Mouse (Mus musculus) embryonic facial prominence, embryonic 11.5 days (tissue): ENCODE data around the gene Zdhhc3. TPM values are rescaled to one million over a fixed set of nuclear protein-coding genes. Genes with fewer than 3 reads are reported as not detected.

Experiments used
- ATAC-seq: fragments of 200-750 bp; cut with Nextera tagmentation; replicated peaks from 2 replicates; pipeline ENCODE4 v1.8.0; 2017; ENCODE audit warnings: low read depth; ENCODE audit not compliant: insufficient number of reproducible peaks, low FRiP score, low TSS enrichment
- DNase-seq: peaks from one replicate; pipeline ENCODE4 v3.0.0-alpha.2; 2015; ENCODE audit warnings: low spot score
- H3K27ac ChIP-seq: fragments of 300-500 bp; sonication (generic); replicated peaks from 2 replicates; pipeline ENCODE4 v1.5.1; 2014; ENCODE audit warnings: mild to moderate bottlenecking, low read depth, low read length, control low read depth
- H3K27me3 ChIP-seq: fragments of 300-500 bp; sonication (generic); 2 replicates; pipeline ENCODE4 v1.6.1; 2014; ENCODE audit warnings: mild to moderate bottlenecking, low read length, moderate library complexity, mixed read lengths; ENCODE audit not compliant: control insufficient read depth, insufficient read depth
- H3K36me3 ChIP-seq: fragments of 300-500 bp; sonication (generic); replicated peaks from 2 replicates; pipeline ENCODE4 v1.6.1; 2014; ENCODE audit warnings: low read depth, mild to moderate bottlenecking, low read length, moderate library complexity, mixed read lengths; ENCODE audit not compliant: control insufficient read depth, insufficient read depth
- H3K4me1 ChIP-seq: fragments of 300-500 bp; sonication (generic); 2 replicates; pipeline ENCODE4 v1.6.1; 2014; ENCODE audit warnings: low read length, mixed read lengths; ENCODE audit not compliant: control insufficient read depth, insufficient read depth
- H3K4me2 ChIP-seq: fragments of 300-500 bp; sonication (generic); 2 replicates; pipeline ENCODE4 v1.6.1; 2014; ENCODE audit warnings: low read depth, mild to moderate bottlenecking, control low read depth, low read length, moderate library complexity
- H3K4me3 ChIP-seq: fragments of 300-500 bp; sonication (generic); 2 replicates; pipeline ENCODE4 v1.5.1; 2014; ENCODE audit warnings: low read depth, low read length, control low read depth
- H3K9ac ChIP-seq: fragments of 300-500 bp; sonication (generic); replicated peaks from 2 replicates; pipeline ENCODE4 v1.6.1; 2014; ENCODE audit warnings: mild to moderate bottlenecking, control low read depth, low read length
- H3K9me3 ChIP-seq: fragments of 300-500 bp; sonication (generic); replicated peaks from 2 replicates; pipeline ENCODE4 v1.6.1; 2016; ENCODE audit warnings: mild to moderate bottlenecking, low read length, inconsistent platforms, mixed read lengths; ENCODE audit not compliant: control insufficient read depth
- WGBS: fragments of 180-500 bp; shearing (Covaris S2); extraction: QIAGEN DNeasy Blood & Tissue Kit; methylation state at CpG from one replicate; pipeline ENCODE4 v1.1.7; 2014; 5-methylcytosine and 5-hydroxymethylcytosine counted together
- polyA plus RNA-seq: library from polyadenylated mRNA; unstranded; fragments of >200 nt; fragmentation: Nextera tagmentation; extraction: Ambion mirVana; gene quantifications from 2 replicates; pipeline ENCODE4 v1.2.1, GENCODE M21; 2014

Gene Zdhhc3
- polyA plus RNA-seq = 56.9 and 64.3 TPM in 2 replicates

DNA sequence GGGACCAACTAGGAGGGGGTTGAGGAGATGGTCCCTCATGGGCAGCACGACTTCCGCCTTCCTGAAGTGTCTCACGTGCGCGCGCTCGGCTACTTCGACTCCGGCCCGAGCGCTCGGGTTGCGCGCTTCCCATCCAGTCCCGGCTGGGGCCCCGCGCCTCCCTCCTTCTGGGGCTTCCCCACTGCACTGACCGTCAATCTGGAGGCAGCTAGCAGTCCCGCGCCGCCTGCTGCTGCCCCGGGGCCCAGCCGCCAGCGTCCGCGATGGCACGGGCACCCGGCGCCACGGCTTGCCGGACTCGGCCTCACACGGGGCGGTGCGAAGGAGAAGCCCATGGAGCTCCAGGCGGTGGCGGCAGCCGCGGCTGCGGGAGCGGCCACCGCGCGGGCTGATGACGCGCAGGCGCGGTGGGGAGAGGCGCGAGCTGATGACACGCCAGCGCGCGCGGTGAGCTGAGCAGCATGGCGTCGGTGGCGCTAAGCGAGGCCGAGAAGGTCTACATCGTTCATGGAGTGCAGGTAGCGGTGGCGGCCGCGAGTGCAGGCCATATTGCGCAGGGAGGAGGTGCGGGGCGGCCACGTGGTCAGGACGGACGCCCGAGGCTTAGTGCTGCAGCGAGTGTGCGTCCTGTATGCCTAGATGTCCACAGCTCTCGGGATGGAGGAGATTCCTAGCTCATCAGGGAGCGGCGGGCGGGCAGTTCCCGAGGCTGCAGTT, at the start of gene Zdhhc3, which contains the start of gene Exosc7:
Zdhhc3 (minus strand) TSS at position 401 of the 717 bp plus-strand sequence.
Exosc7 (plus strand) TSS at position 411 of the 717 bp plus-strand sequence.
- ATAC-seq (peak; percentile 91), DNase-seq (peak; percentile 94)
- under 1% methylated on average over 79 of the region's 79 CpGs for WGBS
- H3K4me3 ChIP-seq = peak within 1 kb of the TSS; percentile 78
- H3K4me2 ChIP-seq = peak within 1 kb of the TSS; percentile 48
- peak within 1 kb of the TSS; percentile 89 for H3K9ac ChIP-seq
- H3K27ac ChIP-seq = peak within 1 kb of the TSS; percentile 83
- H3K36me3 ChIP-seq = no peaks in the 10 kb centered on the region
- no peaks in the 10 kb centered on the region for H3K27me3 ChIP-seq
- H3K9me3 ChIP-seq = no peaks in the 10 kb centered on the region
- no peaks in the 10 kb centered on the region for H3K4me1 ChIP-seq

DNA sequence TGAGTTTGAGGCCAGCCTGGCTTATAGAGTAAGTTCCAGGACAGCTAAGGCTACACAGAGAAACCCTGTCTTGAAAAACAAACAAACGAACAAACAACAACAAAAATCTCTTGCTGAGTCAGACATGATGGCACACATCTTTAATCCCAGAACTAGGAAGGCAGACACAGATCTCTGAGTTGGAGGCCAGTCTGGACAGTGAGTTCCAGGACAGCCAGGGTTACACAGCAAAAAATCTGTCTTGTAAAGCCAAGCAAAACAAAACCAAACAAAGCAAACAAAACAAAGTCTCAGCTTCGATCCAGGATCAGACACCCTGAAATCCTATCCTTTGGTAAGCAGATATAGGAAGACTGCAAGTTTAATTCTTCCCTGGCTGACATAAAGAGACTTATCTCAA, 48.8 kb upstream of the Zdhhc3 start:
- ATAC-seq (no peak), DNase-seq (no peak)
- 50% methylated on average over 2 of the region's 2 CpGs for WGBS
- H3K4me3 ChIP-seq = no peak overlapping the region
- H3K9me3 ChIP-seq = no peaks in the 10 kb centered on the region
- no peaks in the 10 kb centered on the region for H3K27me3 ChIP-seq
- H3K4me1 ChIP-seq = no peaks in the 10 kb centered on the region
- no peak overlapping the region for H3K9ac ChIP-seq
- no peaks in the 10 kb centered on the region for H3K36me3 ChIP-seq
- H3K4me2 ChIP-seq = no peak overlapping the region
- H3K27ac ChIP-seq = no peak overlapping the region

DNA sequence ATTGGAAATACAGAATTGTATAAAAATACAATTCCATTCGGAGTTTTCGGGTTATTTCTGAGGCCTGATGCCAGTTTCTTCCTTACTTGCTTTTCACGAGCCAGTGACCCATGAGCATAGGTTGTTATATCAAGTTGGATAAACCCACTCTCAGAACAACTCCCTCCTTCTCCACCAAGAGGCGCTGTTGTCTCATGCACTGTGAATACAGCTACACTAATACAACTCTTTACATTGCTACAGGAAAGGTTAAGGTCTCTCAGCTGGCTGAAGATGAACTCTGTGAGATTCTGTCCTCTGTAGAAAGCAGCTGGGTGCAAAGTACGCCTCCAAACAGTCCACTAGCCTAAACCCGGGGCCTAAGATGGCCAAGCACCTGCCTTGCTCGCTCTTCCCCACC, 46.3 kb upstream of the Zdhhc3 start:
- H3K27ac ChIP-seq = no peak overlapping the region
- ATAC-seq (no peak), DNase-seq (peak; percentile 76)
- 59% methylated on average over 7 of the region's 7 CpGs for WGBS
- no peak overlapping the region for H3K9ac ChIP-seq
- no peaks in the 10 kb centered on the region for H3K9me3 ChIP-seq
- H3K4me3 ChIP-seq = no peak overlapping the region
- no peak overlapping the region for H3K4me2 ChIP-seq
- H3K36me3 ChIP-seq = no peaks in the 10 kb centered on the region
- H3K27me3 ChIP-seq = no peaks in the 10 kb centered on the region
- H3K4me1 ChIP-seq = no peaks in the 10 kb centered on the region

DNA sequence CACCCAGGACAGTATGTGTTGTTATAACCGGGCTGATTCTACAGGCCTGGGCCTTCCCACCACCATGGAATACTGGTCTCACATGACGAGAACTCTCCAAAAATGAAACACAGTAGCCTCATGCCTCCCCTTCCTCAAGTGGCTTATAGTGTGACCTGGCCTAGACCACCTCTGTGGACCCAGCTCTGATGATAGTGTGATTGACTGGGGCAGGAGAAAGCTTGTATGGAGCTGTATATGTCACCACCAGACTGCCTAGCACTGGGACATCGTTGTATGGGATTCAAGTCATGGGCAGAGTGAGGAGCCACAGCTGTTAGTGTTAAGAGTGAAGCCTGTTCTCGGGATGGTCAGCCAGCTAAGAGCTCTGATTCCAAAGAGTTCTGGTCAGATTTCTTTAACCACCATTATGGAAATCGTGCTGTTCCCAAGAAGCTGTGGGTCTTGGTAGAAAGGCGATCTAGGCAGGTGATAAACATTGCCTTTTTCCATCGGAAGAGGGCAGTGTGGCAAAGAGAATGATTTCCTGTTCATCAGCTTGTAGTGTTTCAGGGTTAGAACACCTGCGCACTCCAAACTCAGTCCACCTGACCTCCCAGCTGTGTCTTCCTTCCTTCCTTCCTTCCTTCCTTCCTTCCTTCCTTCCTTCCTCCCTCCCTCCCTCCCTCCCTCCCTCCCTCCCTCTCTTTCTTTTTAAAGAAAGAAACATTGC, 45.3 kb upstream of the Zdhhc3 start:
- H3K9me3 ChIP-seq = no peaks in the 10 kb centered on the region
- no peak for ATAC-seq
- H3K4me3 ChIP-seq = no peak overlapping the region
- no peak overlapping the region for H3K9ac ChIP-seq
- no peak overlapping the region for H3K4me2 ChIP-seq
- no peaks in the 10 kb centered on the region for H3K27me3 ChIP-seq
- H3K4me1 ChIP-seq = no peaks in the 10 kb centered on the region
- 58% methylated on average over 8 of the region's 8 CpGs for WGBS
- no peak overlapping the region for H3K27ac ChIP-seq
- H3K36me3 ChIP-seq = no peaks in the 10 kb centered on the region
- peak; percentile 59 for DNase-seq

DNA sequence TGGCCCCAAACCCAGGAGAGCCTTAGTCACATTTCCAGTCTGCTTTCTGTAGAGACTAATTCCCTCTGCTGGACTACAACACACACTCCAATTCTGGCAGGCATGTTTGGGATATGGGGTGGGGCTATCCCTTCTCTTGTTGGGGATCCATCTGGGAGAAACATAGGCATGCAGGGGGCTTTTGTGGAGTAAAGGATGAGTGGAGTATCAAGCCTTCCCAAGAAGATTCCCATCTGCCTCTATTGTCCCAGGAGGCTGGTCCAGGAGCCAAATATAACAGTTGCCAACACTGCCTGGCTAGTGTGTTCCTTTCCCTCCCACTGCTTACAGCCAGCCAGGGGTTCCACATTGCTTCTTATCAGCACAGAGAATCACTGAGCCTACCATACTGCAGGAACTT, 44.7 kb upstream of the Zdhhc3 start:
- Histone ChIP-seq H3K27me3 (no peaks in the 10 kb centered on the region), H3K4me2 (no peak overlapping the region), H3K9ac (no peak overlapping the region), H3K9me3 (no peaks in the 10 kb centered on the region), H3K36me3 (no peaks in the 10 kb centered on the region), H3K4me1 (no peaks in the 10 kb centered on the region), H3K4me3 (no peak overlapping the region), H3K27ac (no peak overlapping the region)
- DNase-seq (no peak), ATAC-seq (no peak)

DNA sequence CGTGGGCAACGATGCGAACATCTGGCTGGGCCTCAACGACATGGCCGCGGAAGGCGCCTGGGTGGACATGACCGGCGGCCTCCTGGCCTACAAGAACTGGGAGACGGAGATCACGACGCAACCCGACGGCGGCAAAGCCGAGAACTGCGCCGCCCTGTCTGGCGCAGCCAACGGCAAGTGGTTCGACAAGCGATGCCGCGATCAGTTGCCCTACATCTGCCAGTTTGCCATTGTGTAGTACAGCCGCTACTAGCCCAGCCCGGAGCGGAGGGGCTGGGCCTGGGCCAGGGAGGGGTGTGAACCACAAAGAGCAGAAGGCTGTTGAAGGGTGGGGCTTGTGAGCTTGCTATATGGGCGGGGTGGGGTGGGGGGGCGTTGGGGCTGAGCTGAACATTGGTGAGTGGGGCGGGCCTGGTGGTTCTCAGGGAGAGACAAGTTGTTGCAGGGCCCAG, 43.9 kb upstream of the Zdhhc3 start:
- 0 out of 2 replicates have a peak, but pooled peaks have one; percentile 56 for ATAC-seq
- Histone ChIP-seq H3K9me3 (no peaks in the 10 kb centered on the region), H3K27me3 (no peaks in the 10 kb centered on the region), H3K4me3 (peak overlapping the region; percentile 12; the same call in 1 of the 2 replicates), H3K27ac (no peak overlapping the region), H3K9ac (peak overlapping the region; percentile 44; the same call in 1 of the 2 replicates), H3K36me3 (no peaks in the 10 kb centered on the region), H3K4me1 (no peaks in the 10 kb centered on the region), H3K4me2 (peak overlapping the region; percentile 32)
- DNase-seq = peak; percentile 35
- 32% methylated on average over 30 of the region's 30 CpGs for WGBS

DNA sequence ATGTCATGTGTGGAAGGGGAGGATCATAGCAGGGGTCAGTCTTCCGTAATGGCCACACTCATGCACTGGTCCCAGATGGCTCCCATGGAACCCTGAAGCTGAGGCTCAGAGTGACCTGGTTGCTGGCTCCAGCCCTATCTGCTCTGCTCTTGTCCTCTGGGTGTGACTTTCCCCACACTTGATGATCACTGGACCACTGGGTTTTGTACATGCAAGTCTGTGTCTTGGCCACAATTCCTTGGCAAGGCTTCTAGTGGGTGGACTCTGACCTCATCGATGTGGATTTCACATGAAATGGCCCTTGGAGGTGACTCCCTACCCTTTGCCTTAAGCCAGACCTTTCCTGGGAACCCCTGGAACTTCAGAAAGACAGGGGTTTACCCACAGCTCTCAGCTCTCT, 40.1 kb upstream of the Zdhhc3 start:
- no peak overlapping the region for H3K9ac ChIP-seq
- no peaks in the 10 kb centered on the region for H3K9me3 ChIP-seq
- H3K4me3 ChIP-seq = no peak overlapping the region
- H3K4me1 ChIP-seq = no peaks in the 10 kb centered on the region
- H3K27ac ChIP-seq = no peak overlapping the region
- WGBS = 92% methylated on average over 2 of the region's 2 CpGs
- H3K27me3 ChIP-seq = no peaks in the 10 kb centered on the region
- H3K4me2 ChIP-seq = no peak overlapping the region
- no peak for DNase-seq
- ATAC-seq = no peak
- no peaks in the 10 kb centered on the region for H3K36me3 ChIP-seq

DNA sequence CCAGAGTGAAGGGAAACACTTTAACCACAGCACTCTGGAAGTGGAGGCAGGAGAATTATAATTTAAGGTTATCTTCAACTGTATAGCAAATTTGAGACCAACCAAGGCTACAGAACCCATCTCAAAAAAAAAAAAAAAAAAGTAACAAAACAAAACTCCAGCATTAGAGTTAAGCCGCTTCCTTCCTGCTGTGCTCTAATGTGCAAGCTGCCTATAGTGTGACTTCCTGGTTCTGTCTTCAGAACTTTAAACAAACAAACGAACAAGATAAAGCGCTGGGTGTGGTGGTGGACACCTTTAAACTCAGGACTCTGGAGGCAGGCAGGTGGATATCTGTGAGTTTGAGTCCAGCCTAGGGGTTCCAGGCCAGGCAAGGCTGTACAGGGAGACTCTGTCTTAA, 39.0 kb upstream of the Zdhhc3 start:
- Histone ChIP-seq H3K27me3 (no peaks in the 10 kb centered on the region), H3K4me3 (no peak overlapping the region), H3K27ac (no peak overlapping the region), H3K36me3 (no peaks in the 10 kb centered on the region), H3K4me1 (no peaks in the 10 kb centered on the region), H3K9ac (no peak overlapping the region), H3K4me2 (no peak overlapping the region), H3K9me3 (no peaks in the 10 kb centered on the region)
- 82% methylated on average over 3 of the region's 3 CpGs for WGBS
- no peak for DNase-seq
- no peak for ATAC-seq
